Mouse (Mus musculus) thymus, adult 18-20 months (tissue): Measurements from ENCODE around the gene Gpr89.

Experiments used
- DNase-seq, 2 experiments: peaks; one replicate each; pipeline ENCODE4 v3.0.0; 2022; ENCODE audit warnings: mixed read lengths in 2 of 2

The Gpr89 gene

DNA sequence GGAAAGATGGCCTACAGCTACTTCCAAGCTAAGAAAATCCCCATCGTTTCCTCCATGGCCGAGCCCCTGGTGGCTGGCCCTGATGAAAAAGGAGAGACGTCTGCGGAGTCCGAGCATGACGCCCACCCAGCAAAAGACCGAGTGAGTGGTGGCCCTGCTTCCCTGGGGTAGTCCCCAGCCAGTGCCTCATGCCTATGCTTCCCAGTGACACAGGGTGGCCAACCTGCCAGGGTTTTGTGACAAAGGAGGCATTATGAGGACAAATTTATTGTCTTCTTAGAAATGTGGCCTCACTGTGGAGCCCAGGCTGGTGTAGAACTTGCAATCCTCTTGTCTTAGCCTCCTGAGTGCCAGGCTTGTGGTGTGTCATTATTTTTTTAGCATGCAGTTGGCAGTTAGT, 36.1 kb downstream of the Gpr89 start:
- DNase-seq = no peak

DNA sequence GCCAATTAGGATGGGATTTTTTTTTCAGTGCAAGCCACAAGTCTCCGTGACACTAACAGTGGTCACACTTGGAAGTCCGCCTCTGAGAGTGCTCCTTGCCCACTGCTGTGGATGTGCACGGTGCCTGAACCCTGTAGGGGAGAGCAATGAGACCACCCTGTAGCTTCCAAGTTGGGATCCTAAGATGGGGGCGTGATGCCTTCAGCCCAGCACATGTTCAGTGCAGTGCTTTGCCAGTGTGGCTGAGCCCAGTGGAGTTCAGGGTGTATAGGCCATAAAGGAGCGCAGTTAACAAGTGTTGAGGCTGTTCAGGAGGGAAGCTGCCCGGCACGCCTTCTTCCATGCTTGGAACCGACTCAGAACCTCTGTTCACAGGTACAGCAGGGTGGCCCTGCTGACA, 36.6 kb downstream of the Gpr89 start:
- DNase-seq = no peak

- DNase-seq = no peak
These were observed 37.3 kb downstream of the Gpr89 start for GRCm38 (mm10) chr3:96867863-96868262.

GRCm38 (mm10) chr3:96860498-96860897, 44.6 kb downstream of the Gpr89 start:
- no peak for DNase-seq

- DNase-seq = no peak
These were observed 49.3 kb downstream of the Gpr89 start for GRCm38 (mm10) chr3:96855833-96856232.

- no peak for DNase-seq
These were observed 50.8 kb downstream of the Gpr89 start for GRCm38 (mm10) chr3:96854376-96854775.

DNA sequence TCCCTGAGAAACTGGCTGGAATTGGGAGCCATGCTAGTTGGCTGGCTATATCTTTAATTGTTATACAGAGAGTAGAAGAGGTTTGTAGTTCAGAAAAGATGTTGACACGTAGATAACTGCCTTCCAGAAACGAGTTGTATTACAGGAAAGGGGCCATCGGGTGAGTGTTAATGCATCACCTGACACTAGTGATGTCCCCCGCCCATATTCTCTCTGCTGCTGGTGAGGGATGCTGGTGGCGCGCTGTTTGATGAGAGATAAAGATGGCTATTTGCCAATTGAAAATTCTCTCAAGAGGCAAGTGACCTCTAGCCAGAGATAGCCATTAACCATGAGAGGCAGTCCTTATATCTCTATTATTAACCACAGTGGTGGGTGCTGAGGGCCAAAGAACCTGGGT, 52.6 kb downstream of the Gpr89 start:
- DNase-seq = no peak

GRCm38 (mm10) chr3:96849168-96849727, 55.9 kb downstream of the Gpr89 start:
- no peak for DNase-seq

DNA sequence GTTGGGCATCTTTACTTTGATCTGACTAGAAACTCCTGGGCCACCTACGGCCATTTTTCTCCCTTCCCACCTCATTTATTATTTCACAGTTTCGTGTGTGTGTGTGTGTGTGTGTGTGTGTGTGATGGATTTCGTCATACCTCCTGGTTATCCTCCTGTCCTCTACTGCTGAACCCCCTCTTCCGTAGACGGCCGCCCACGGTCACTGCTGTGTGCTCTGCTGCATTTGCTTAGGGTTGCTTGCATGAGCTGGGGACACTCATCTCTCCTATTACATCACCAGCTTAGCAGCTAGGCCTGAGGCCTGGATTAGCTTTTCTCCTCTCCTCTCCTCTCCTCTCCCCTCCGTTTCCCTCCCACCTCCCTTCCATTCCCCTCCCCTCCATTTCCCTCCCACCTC, 56.7 kb downstream of the Gpr89 start:
- no peak for DNase-seq

DNA sequence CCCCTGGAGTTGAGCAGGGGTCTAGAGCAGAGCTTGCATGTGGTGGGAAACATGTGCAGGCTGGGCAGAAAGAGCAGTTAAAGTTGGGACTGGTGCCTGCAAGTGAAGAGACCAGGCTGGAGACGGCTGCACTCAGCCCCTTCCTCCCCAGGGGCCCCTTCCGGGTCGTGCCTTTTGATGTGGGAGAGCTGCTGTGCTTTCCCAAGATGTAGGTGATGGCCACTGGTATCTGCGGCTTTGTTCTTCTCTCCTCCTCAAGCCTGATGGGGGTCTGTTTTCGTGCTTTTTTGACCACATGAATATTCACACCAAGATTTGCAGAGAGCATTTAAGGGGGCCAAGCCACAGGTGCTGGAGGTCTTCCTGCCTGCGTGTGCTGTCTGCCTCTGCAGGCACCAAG, 57.5 kb downstream of the Gpr89 start:
- DNase-seq = peak; percentile 11 to 37

DNA sequence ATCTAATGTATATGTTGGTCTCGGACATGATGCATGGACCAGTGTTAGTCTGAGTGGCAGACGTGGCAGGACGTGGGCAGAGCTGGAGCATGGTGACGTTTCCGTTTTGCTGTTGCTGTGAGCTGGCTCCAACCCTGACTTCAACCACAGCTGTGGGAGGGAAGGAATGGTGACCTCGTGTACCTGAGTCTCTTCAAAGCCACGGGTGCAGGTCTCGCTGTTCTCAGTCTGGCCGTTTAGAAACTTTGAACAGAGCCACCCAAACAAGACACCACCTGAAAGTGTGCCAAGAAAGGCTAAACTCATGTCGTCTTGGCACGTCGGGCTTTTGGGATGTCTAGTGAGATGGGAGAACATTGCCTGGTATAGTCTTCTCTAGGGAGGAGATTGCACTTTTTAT, 58.2 kb downstream of the Gpr89 start:
- no peak for DNase-seq

DNA sequence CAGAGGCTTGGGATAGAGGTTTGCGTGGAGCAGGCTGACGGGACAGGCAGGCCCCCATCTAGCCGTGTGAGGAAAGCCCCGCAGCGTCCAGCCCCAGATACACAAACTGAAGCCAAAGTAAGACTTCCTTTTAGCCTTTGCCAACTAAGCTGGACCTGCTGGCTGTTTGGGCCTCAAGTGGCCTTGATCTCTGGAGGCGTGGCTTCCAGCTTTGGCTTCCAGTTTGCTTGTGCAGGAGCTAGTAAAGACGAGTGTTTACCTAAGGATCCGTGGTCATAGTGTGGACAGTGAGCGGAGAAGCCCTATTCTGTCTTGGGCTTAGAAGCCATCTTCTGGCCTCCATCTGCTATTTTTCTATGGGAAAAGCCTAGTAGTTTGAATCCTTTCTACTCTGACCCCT, 59.3 kb downstream of the Gpr89 start:
- no peak for DNase-seq

DNA sequence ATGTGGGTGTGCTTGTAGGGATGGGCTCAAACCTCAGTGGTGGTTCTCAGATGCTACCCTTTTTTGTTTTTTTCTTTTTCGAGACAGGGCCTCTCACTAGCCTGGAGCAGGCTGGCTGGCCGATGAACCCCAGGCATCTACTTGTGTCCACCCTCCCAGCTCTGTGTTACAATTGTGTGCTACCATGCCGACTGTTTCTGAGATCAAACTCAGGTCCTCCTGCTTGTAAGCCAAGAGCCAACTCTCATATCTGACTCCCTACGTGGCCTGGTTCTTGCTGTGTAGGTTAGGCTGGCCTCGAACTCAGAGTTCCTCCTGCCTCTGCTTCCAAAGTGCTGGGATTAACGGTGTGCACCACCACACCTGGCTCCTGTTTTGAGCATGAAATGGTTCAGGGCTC, 60.0 kb downstream of the Gpr89 start:
- no peak for DNase-seq

- no peak for DNase-seq
These were observed 66.0 kb downstream of the Gpr89 start for GRCm38 (mm10) chr3:96838996-96839645.

DNA sequence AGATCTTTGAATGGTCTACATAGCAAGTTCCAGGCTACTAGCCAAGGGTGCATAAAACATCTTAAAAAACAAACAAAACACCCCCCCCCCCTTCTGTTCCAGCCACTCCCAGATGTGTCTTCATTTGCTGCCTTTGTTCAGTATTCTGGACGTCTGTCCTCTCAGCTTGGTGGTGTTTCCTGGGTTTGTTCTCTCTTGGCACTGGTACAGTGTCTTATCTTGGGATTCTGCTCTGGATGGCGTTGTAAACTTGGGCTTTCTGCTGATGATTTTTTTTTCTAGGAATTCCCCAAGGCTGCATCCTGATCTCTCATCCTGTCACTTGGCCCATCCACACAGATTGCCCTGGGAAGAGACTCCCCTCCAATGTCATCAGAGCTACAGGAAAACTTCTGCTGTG, 68.7 kb downstream of the Gpr89 start:
- DNase-seq = no peak

- no peak for DNase-seq
These were observed 70.4 kb downstream of the Gpr89 start for GRCm38 (mm10) chr3:96834587-96835348.

GRCm38 (mm10) chr3:96832930-96833329, 72.2 kb downstream of the Gpr89 start:
- no peak for DNase-seq

GRCm38 (mm10) chr3:96829856-96830255, 75.3 kb downstream of the Gpr89 start:
- no peak for DNase-seq

- DNase-seq = no peak
These were observed 76.2 kb downstream of the Gpr89 start, which contains the start of the genes Pdzk1 and Cd160 for GRCm38 (mm10) chr3:96828984-96829383. Pdzk1 (plus strand) TSS chr3:96829284. Cd160 (minus strand) TSS chr3:96829351.

- DNase-seq = no peak
These were observed 76.8 kb downstream of the Gpr89 start for GRCm38 (mm10) chr3:96828308-96828864.

GRCm38 (mm10) chr3:96825261-96825660, 79.9 kb downstream of the Gpr89 start:
- no peak for DNase-seq

- no peak for DNase-seq
These were observed 80.5 kb downstream of the Gpr89 start for GRCm38 (mm10) chr3:96824614-96825013.

GRCm38 (mm10) chr3:96823701-96824100, 81.4 kb downstream of the Gpr89 start:
- DNase-seq = no peak

GRCm38 (mm10) chr3:96821581-96821980, 83.6 kb downstream of the Gpr89 start:
- no peak for DNase-seq
